Mouse (Mus musculus) embryonic fibroblast, embryonic 13.5 days (primary cell): ENCODE data around the gene Myoz2.

Experiments
- CTCF ChIP-seq: IDR thresholded peaks from 2 replicates; pipeline ENCODE4 v1.5.1; 2011; ENCODE audit warnings: mild to moderate bottlenecking, control low read depth, low read length, moderate library complexity, borderline replicate concordance; ENCODE audit not compliant: insufficient read depth
- POLR2A ChIP-seq: IDR thresholded peaks from 2 replicates; pipeline ENCODE4 v1.6.1; 2011; ENCODE audit warnings: low read depth, mild to moderate bottlenecking, control low read depth, low read length, moderate library complexity

DNA sequence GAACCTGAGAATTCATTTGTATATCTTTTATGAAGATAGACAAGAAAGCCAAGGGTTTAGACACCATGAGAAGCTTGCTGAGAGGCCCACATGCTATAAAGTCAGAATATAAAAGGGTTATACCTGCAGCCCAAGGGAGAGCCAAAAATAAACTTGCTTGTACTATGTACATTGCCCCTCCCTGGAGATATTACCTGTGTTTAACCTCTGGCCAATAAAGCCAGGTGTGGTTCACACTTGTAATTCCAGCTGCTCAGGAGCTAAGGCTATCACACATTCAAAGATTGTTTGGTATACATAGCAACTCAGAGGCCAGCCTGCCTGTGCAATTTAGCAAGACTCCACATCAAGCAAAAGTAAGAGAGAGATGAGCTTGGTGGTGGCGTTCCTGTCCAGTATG lies 24.0 kb upstream of the Myoz2 start:
- TF ChIP-seq CTCF (no peak), POLR2A (no peak)
